Mouse (Mus musculus) ES-E14 (cell line): ENCODE data around the gene Wdr60.

Experiments
- MAFK ChIP-seq: IDR thresholded peaks from 2 replicates; pipeline ENCODE4 v1.6.1; 2014; ENCODE audit warnings: mild to moderate bottlenecking, low read depth, low read length, inconsistent platforms; ENCODE audit not compliant: insufficient read depth
- ZNF384 ChIP-seq: IDR thresholded peaks from 2 replicates; pipeline ENCODE4 v1.6.1; 2012; ENCODE audit warnings: low read depth, low read length, inconsistent platforms

DNA sequence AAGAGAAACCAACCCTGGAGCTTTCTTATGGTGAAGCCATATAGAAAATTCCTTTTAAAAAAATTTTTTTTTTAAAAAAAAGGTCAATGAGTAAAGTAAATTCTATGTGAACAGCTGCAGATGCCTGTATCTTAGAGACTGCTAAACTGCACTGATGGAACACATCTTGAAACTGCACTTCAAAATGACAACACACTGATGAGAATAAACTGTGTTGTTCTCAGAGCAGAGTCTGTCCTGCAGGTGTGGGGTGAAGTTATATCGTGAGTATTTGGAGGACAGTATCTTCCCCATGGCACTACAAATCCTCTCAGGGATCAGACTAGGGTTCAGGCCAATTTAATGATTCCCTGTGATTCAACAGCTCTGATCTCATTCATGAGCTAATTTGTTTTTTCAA, 30.8 kb downstream of the Wdr60 start:
- no peak for TF ChIP-seq MAFK
- no peak for TF ChIP-seq ZNF384
